Mouse (Mus musculus) liver, adult 2 months (tissue): ENCODE measurements around the gene Cd247.

Source experiments
- CTCF ChIP-seq: fragments of 200-500 bp; IDR thresholded peaks from 2 replicates; pipeline ENCODE4 v1.5.1; 2011; ENCODE audit warnings: low read depth, low read length, control low read depth
- POLR2A ChIP-seq: fragments of 200-500 bp; IDR thresholded peaks from 2 replicates; pipeline ENCODE4 v1.6.1; 2011; ENCODE audit warnings: low read length, control low read depth; ENCODE audit not compliant: insufficient read depth; ENCODE audit errors: extremely low read depth

DNA sequence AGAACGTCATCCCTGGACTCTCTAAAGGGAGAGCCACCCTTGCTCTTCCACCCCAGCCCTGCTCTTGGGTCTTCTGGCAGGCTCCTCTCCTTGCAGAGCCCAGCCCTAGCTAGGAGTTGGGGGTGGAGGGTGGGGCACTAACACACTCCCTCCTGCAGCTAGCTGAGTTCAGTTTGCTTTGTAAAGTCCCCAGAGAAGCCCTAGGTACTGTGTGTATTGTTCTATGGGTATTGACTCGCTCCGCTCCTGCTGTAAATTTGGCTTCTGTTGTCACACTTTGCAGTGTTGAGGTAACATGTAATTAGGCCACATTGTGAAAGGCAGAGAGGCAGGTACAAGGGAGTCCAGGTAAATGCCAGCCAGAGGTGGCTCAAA lies 72.7 kb downstream of the Cd247 start:
- no peak for TF ChIP-seq CTCF
- no peak for TF ChIP-seq POLR2A
